Mouse (Mus musculus) 3T3-L1 (cell line): ENCODE measurements at regions not wholly inside any gene's neighbourhood (a gene's known extent, or its start where the extent isn't known, plus 50 kb on each side); places are given as distances from the start of the nearest gene placed in this dataset.
"Not testable (repeated sequence)": the region's sequence is repeated elsewhere in the genome, so short reads cannot be mapped to it uniquely, and the experiment has no call there.

Source experiments
- DNase-seq: peaks from one replicate; pipeline ENCODE4 v3.0.0-alpha.2; 2015; ENCODE audit warnings: low read depth, low spot score

- peak; percentile 49 for DNase-seq
Observed at GRCm38 (mm10) chr13:52323691-52324090, 207.4 kb downstream of the Diras2 start.

- not testable (repeated sequence) for DNase-seq
Observed at GRCm38 (mm10) chr13:52324378-52324777, 206.7 kb downstream of the Diras2 start.

DNA sequence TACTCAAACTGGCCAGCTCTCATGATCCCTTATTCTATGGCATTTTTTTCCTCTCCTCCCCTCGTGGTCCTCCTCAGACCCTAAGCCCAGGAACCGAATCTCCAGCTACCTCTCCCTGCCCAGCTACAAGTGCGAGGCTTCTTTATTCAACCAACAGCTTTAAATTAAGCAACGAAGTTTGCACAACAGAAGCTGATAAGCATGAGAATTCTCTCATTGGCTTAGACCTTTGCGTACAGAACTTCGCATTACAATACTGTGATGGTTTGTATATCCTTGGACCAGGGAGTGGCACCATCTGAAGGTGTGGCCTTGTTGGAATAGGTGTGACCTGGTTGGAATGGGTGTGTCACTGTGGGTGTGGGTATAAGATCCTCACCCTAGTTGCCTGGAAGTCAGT, 205.4 kb downstream of the Diras2 start:
- not testable (repeated sequence) for DNase-seq

DNA sequence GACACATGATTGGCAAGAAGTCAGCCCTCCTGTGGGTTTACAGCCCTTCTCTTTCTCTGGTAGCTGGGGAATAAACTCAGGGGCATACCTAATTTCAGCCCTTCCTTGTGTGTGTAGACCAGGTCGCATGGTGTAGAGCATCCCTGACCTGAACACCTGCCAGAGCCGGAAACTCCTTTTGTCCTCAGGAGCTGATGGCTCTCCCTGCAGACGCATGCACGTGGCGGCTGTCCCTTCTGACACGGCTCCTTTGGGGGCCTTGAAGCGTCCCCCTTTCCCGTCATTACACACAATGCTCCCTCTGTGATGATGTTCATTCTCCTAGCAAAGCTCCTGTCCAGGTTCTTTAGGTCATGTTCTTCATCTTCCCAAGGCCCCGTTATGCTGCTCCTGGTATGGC, 203.3 kb downstream of the Diras2 start:
- no peak for DNase-seq

DNA sequence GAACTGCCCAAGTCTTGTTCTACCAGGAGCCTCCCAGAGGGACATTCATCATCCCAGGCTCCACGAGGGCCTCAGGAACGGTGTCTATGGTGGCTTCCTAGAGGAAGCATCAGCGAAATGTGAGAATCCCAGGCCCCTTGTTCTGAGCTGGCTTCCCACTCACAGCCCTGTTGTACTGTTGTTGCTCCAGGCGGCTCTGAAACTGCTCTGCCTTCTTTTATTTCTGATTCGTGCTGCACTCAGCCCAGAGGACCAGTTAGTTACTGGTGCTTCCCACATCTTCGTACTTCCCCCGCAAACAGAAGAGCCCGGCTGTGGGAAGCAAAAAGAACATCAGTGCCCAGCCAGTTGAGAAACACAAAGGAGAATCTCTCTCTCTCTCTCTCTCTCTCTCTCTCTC, 202.3 kb downstream of the Diras2 start:
- DNase-seq: no peak

DNA sequence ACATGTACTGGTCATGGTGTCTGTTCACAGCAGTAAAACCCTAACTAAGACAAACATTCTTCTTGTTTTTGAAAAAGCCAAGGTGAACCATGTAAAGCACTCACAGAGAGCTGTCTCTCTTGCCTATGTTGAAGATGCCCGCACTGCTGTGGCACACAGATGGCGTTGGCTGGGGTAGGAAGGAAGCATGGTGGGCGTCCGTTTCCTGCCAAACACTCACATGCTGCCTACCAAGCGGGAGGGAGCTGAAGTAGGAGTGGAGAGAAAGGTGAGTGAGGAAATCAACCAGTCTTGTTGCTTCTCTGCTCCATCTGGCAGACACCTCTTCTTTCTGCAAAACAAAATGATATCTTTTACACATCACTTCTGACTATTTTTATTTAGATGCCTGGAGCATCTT, 200.0 kb downstream of the Diras2 start:
- DNase-seq: no peak

DNA sequence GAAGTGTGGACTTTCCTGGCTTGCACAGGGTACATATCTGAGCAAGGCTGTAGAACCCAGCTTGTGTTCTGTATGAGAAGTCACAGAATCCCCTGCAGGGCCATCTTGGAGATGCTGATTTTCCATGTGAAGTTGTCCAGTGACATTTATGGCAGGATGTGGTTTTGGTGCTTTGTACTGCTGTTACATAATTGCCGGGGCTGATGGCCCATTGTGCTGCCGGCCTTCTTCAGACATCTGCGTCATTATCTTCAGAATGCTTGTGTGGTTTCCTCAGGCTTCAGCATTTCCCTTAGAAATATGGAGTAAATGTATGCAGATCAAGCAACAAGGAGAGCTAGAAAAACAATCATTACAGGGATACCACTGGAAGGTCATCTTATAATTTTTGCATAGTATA, 196.1 kb downstream of the Diras2 start:
- peak; percentile 4 for DNase-seq

- no peak for DNase-seq
Observed at GRCm38 (mm10) chr13:52337936-52338335, 193.1 kb downstream of the Diras2 start.

DNA sequence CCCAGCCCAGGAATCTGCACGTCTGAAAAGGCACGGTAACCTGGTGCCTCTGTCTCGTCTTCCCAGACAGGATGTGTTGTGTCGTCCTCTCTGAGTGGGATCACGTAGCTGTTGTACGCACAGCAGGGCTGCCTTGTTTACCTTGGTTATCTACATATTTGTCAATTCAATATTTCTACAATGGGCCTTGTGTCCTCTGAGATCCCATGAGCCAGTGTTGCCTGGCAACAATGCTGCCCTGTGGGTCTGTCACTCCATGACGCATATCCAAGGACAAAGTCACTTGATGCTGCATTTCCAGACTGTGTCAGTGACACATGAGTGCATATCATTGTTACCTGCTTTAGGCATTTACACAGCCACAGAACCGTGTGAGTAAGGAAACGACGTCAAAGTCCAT, 191.9 kb downstream of the Diras2 start:
- DNase-seq: no peak

- DNase-seq: no peak
Observed at GRCm38 (mm10) chr13:52341981-52342380, 189.1 kb downstream of the Diras2 start.

DNA sequence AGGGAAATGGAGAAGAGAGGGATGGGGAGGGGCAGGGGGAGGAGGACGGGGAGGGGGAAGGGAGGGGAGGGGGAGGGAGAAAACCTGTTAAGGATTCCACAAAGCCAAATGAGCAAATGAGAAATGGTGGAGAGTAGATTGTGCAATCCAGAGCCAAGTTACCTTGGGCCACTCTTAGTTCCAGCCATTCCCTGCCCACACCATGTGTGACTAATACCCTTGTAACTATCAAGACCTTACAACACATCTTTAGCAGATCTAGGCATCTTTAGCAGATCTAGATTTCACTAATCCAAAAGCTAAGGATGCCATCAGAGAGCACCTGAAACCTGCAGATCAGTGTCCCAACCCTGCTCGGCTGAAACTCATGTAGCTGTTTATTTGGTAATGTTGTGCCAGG, 186.7 kb downstream of the Diras2 start:
- peak; percentile 52 for DNase-seq

- DNase-seq: peak; percentile 85
Observed at GRCm38 (mm10) chr13:52344853-52345252, 186.2 kb downstream of the Diras2 start.

DNA sequence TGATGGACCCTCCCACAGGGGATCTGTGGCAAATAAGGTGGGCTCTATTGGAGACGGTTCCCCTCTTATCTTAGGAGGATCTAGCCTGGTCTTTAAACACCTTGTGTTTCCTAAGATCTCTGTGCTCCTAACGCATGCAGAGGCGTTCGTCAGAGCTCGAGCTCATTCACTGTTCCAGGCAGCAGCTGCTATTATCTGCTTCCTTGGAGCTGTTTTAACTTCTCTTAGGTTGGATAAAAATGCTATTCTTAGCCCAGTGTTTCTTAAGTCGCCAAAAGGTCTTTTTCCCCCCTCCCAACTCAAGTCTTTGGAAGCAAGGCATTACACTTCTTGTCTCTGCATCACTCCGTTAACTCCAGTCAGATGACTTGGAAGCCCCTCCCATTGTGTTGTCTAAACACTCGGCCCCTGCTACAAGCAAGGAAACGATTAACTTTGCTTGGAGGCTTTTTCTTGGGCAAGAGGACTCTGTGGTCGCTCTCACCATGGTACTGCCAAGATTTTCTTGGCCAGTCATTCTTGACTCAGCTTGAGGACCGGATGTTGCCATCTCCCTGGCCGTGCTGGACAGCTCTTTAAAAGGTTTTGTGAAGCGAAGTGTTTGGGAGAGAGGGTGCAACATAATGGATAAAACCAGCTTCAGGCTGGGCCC, 185.6 kb downstream of the Diras2 start:
- DNase-seq: peak; percentile 80

DNA sequence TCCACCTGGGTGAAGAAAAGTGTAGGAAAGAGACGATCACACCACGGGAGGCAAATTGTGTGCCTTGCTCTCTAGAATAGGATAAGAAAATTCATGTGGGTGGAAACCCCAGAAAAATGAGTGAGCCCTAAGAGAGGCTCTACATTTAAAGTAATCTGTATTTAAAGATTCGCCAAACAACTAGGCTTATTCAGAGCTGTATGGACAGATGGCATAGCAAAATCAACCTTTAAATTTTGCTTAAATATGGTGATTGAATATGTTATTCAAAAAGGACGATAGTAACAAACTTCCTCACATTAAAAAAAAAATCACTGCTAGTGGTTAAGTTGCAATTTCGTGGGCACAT, 185.1 kb downstream of the Diras2 start:
- no peak for DNase-seq

DNA sequence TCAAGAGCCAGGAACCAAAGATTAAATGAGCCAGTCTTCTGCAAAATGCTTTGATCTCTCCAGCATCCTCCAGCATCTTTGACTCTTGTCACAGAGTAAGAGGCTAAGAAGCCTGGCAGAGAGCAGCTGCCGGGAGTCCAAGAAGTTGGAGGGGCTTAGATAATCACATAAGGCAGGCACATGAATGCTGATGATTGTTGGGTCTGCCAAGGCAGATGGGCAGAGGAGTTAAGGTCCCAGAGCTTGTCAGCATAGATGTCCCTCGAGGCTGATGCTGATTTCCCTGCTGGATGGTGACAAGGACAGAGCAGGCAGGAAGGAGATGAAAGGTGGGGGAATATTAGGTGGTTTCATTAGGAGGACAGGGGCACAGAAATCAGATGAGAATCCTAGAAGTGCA, 183.4 kb downstream of the Diras2 start:
- DNase-seq: no peak

DNA sequence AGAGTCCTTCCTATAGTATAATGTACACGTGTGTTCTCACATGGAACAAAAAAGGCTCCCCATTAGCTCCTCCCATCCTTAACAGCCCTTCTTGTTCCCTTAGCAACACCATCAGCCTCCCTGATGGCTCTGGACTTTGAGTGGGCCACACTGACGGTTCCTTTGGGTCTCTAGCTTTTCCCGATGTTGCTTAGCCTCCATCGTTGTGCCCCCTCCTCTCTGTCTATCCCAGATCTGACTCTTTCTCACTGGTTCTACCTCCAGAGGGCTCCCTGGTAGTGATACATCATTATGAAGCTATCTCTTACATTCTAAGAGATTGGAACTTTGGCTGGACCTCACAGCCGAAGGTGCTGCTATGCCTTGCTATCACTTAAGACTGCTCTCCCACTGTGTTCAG, 181.5 kb downstream of the Diras2 start:
- no peak for DNase-seq

DNA sequence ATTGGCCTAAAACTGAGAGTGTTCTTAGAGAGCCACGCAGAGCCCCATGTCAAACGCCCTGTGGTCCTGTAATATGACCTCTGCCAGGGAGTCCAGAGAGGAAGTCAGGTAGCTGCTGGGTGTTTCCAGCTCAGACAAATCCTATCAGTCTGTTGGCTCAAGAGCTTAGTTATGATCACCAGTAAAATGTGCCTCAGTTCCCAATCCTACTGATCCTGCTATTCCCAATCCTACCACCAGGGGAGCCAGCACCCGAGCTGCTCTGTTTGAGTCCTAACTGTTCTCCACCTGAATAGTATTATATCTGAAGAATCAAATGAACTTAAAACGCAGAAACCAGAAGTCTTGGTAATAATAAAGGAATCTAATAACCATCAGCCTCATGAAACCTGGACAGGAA, 178.5 kb downstream of the Diras2 start:
- peak; percentile 31 for DNase-seq

DNA sequence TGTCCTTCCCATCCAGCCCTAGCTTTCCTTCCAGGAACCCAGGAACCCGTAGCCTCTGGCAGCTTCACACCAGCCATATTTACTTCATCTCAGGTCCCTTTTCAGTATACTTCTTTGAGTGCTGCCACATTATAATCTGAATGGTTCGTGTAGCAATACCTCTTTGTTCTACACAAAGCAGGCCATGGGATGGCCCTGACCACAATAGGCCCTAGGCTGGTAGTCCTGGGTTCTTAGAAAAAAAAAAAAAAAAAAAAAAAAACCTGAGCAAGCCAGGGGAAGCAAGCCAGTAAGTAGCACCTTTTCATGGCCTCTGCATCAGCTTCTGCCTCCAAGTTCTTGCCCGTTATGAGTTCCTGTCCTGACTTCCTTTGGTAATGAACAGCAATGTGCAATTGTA, 177.6 kb downstream of the Diras2 start:
- no peak for DNase-seq

GRCm38 (mm10) chr13:52353966-52354365, 177.1 kb downstream of the Diras2 start:
- DNase-seq: no peak

DNA sequence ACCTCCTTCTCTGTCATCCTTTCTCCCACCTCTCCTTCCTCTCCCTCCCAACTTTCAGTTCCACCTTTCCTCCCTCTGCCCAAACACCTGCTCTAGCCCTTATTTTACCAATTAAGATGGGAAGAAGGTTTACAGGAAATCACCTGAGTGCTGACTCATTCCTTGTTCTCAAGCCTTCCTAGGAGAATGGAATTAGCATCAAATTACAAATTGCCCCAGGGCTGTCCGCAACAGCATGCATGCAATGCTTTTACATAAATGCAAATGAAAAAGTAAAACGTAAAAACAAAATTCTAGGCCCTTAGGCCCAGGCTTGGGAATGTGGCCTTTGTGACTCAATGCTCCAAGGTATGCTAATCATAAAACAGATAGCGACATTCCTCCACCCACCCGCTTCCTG, 175.2 kb downstream of the Diras2 start:
- DNase-seq: peak; percentile 6

GRCm38 (mm10) chr13:52359332-52359731, 171.7 kb downstream of the Diras2 start:
- DNase-seq: not testable (repeated sequence)

GRCm38 (mm10) chr13:52361177-52361846, 169.8 kb downstream of the Diras2 start:
- no peak for DNase-seq

- no peak for DNase-seq
Observed at GRCm38 (mm10) chr13:52362266-52362665, 168.8 kb downstream of the Diras2 start.

DNA sequence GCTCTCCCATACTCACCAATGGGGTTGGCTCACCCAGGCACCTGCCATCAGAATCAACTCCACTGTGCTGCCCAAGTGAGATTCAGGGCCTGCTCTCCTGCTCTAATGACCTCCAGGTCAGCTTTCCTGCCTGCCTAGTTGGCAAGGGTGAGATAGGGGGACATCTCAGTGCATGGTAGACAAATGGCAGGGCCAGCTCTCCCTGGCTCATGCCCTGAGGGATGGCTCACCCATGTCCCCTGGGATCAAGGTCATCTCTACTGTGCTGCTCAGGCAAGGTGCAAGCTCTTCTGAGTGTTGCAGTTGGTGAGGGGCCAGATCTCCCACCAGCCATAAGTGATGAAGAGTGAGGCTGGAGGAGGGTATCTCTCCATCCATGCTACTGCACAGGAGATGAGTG, 161.2 kb downstream of the Diras2 start:
- no peak for DNase-seq
